Mouse (Mus musculus) lung, adult 2 months (tissue): Measurements from ENCODE around the gene Afmid.

ENCODE experiments used
- CTCF ChIP-seq: fragments of 200-500 bp; IDR thresholded peaks from 2 replicates; pipeline ENCODE4 v1.5.1; 2011; ENCODE audit warnings: mild to moderate bottlenecking, low read length, control low read depth; ENCODE audit not compliant: insufficient read depth
- POLR2A ChIP-seq: fragments of 200-500 bp; IDR thresholded peaks from 2 replicates; pipeline ENCODE4 v1.6.1; 2011; ENCODE audit warnings: low read depth, mild to moderate bottlenecking, control low read depth, low read length, borderline replicate concordance; ENCODE audit errors: extremely low read depth

DNA sequence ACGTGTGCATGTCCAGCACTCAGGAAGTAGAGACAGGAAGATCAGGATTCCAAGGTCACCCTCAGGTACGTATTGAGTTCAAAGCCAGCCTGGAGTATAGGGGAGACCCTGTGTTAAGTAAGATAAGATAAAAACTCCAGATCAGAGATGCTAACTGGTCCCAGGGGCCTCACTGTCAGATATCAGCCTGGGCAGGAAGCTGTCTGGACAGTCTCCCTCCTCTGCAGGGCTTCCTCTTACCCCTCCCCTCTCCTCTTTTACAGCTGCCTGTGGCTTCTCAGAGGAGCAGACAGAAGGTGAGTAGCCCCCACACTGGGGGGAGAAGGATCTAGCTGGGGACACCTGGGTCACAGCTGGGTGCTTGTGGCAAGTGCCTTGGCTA is 27.6 kb upstream of the Afmid start:
- no peak for TF ChIP-seq CTCF
- TF ChIP-seq POLR2A = no peak
